Mouse (Mus musculus) brown adipose tissue, adult 24 weeks (tissue): Measurements from ENCODE around the gene Gclm. TPM values are rescaled to one million over a fixed set of nuclear protein-coding genes. Genes with fewer than 3 reads are reported as not detected.
A peak's percentile ranks its signal among the peaks of the same experiment; 100 is the strongest.

Experiments
- H3K27ac ChIP-seq: fragments of 200-500 bp; replicated peaks from 2 replicates; pipeline ENCODE4 v1.5.1; 2012; ENCODE audit warnings: low read depth, mild to moderate bottlenecking, low read length
- H3K4me1 ChIP-seq: fragments of 200-500 bp; 2 replicates; pipeline ENCODE4 v1.6.1; 2012; ENCODE audit warnings: low read length, mixed read lengths; ENCODE audit not compliant: control insufficient read depth, insufficient read depth, insufficient read length
- H3K4me3 ChIP-seq: fragments of 200-500 bp; 2 replicates; pipeline ENCODE4 v1.5.1; 2012; ENCODE audit warnings: low read depth, mild to moderate bottlenecking, low read length, moderate library complexity; ENCODE audit not compliant: insufficient read depth
- polyA plus RNA-seq: library from polyadenylated mRNA; stranded (reverse); fragments of >200 nt; gene quantifications from 2 replicates; pipeline ENCODE4 v1.2.4, GENCODE M21; 2012; ENCODE audit not compliant: missing spikeins, insufficient read depth, insufficient read length

The Gclm gene
- polyA plus RNA-seq = 56.5 and 64.3 TPM in 2 replicates

DNA sequence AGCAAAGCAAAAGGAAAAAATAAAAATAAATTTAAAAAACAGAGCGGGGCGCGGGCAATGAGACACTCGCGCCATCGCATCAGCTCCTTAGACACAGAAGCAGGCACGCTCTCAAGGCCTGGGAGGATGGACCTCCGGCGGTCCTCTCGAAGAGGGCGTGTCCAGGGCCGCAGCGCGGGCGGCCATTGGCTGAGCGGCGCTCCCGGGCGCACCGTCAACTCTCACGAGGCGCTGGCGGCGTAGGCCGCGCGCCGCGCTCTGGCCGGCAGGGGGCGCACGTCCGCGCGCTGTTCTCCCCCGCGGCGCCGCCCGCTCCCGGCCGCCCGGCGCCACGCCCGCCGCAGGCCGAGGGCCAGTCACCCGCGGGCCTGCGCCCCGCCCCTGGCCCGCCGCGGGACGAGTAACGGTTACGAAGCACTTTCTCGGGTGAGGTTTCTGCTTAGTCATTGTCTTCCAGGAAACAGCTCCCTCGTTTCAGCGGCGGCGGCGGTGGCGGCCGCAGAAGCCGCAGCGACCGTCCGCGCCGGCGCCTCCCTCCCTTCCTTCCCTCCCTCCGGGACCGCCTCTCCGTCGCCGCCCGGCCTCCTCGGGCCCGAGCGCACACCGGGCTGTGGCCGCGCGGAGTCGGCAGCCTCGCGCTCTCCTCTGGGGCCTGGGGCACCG lies at the start of gene Gclm:
Gene Gclm (plus strand): TSS at position 343 of the 663 bp plus-strand sequence.
- H3K4me3 ChIP-seq = peak within 1 kb of the TSS; percentile 93
- H3K27ac ChIP-seq = peak within 1 kb of the TSS; percentile 4; the same call in 1 of the 2 replicates
- peaks cover 9% of the 10 kb centered on the region; the same call in 1 of the 2 replicates for H3K4me1 ChIP-seq

DNA sequence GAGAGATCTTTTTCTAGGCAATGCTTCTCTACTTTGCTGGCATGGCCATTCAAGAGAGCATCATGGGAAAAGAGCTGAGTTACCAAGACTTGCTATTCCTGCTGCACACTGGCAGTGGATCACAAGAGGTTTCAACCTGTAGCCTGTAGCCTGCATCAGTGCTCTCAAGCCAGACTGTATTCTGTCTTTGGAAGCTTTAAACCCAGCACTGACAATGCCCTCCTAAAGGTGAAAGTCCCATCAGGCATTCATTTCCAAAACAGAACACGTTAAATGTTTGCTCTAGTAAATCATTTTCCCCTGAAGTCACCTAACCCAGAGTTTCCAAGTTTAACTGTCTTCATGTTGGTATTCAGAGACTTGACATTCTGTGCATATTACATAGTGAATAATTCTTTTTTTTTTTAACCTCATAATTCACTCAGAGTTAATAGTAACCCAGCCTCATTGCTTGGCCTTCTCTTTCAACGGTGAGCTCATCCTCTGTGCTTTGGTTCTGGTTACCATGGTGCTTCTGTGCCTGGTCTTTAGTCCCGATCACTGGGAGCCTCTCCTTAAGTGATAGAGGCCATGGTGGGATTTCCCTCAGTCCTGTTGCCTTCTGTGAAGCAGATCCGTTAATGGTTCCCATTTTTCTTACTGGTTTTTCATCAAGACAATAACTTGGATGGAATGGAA lies 48.6 kb upstream of the Gclm start:
- H3K4me3 ChIP-seq = no peak overlapping the region
- H3K4me1 ChIP-seq = no peaks in the 10 kb centered on the region
- no peak overlapping the region for H3K27ac ChIP-seq

DNA sequence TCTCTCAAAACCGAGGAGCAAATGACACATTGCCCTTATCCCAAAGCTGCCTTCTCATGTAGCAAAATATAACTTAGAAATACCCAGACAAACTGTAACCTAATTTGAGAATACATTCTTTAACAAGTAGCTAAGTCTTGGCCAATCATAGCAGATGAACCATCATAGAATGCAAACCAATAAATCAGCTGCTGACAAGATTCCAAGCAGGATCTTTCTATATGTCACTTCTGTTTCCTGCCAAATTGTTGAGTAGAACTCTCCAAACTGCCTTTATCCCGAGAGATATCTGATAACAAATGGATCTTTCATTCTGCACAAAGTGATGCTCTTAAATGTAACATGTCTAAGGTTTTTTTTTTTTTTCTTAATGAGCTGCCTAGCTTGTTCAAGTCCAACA lies 46.8 kb upstream of the Gclm start:
- Histone ChIP-seq H3K27ac (no peak overlapping the region), H3K4me3 (no peak overlapping the region)

DNA sequence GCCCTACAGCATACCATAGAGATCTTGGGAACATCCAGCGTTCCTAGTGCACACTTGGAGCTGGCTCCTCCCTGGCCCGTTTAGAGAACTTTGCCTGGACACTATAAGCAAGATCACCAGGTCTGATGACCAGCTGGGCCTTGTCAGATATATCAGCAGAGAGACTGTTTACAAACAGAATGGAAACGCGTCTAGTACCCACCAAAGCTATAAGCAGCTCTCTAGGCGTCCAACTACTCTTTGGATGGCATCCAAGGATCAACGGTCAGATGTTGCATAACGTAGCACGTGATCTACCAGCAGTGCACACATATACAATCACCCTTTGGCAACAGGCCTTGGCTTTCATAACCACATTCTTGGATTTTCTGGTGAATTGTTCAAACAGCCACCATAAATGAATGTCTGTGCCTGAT lies 46.4 kb upstream of the Gclm start:
- no peaks in the 10 kb centered on the region for H3K4me1 ChIP-seq
- H3K4me3 ChIP-seq = no peak overlapping the region
- no peak overlapping the region for H3K27ac ChIP-seq

More for the DNA sequence above, 46.8 kb upstream of the Gclm start:
- no peaks in the 10 kb centered on the region for H3K4me1 ChIP-seq

DNA sequence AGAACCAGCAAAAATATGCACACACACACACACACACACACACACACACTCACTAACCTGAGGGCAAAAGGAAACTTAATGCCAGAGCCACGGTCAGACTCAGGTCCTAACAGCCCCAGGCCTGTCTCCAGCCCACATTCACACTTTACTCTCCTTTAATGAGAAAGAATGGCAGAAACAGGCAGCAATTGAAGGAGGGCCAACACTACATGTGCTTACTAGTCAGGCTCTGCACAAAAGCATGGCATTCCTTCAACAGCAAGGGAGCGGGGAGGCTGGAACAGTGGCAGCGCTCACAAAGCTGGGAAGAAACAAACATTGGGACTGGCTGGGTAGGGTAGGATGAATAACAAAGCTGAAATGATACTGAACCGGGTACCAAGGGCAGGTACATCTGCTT lies 45.8 kb upstream of the Gclm start:
- Histone ChIP-seq H3K4me1 (no peaks in the 10 kb centered on the region), H3K27ac (no peak overlapping the region), H3K4me3 (no peak overlapping the region)

DNA sequence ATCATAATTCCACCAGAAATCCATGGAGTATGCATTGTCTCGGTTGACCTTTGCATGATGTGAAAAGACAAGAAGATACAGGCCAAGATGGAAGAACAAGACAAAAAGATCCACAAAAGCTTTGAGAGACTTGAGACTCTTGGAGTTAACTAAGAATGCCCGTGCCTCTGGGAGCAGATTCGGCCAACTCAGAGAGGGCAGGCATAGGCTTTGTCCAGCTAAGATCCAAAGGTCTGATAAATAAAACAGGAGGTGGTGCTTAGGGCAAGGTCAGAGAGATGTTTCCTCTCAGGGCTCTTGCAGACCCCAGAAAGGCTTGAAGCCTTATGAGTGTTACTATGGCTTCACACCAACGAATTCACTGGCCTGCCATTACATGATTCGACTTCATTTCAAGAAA lies 45.3 kb upstream of the Gclm start:
- no peak overlapping the region for H3K27ac ChIP-seq
- H3K4me3 ChIP-seq = no peak overlapping the region
- H3K4me1 ChIP-seq = no peaks in the 10 kb centered on the region

DNA sequence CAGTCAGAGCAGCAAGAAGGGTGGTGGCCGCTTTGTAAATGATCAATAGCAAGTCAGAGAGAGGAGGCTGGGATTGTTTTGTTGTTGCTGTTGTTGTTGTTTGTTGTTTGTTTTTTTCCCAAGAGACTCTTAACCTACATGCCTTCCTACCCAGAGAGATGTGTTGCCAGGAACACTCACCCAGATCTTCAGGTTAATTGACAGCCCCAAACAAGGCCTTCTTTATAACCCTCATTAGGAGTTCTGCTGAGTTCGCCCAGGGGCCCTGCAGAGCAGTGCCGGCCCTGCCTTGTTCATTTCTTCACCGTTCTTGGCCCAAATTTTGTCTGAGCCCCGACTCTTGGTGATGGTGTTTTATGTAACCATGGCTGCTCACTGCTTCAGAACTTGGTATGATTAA lies 44.9 kb upstream of the Gclm start:
- H3K4me3 ChIP-seq = no peak overlapping the region

DNA sequence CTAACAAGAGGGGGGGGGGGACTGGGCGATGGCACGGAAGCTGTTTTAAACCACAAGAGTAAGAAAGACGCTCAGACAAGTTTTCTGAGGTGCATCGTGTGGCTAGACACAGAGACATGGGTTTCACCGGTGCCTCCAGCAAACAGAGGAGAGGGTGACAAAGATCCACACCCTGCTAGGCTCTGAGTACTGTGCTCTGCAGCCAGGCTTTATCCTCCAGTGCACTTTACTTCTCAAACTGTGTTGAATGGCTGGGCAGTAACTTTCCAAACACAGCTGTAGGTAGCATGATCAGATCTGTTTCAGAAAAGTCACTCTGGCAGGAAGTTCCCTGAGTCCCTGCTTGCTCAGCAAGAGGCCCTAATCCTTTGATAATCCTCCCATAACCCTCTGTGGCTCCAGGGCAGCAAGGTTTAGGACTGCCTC lies 43.0 kb upstream of the Gclm start:
- Histone ChIP-seq H3K4me1 (no peaks in the 10 kb centered on the region), H3K27ac (no peak overlapping the region), H3K4me3 (no peak overlapping the region)

More for the DNA sequence above, 44.9 kb upstream of the Gclm start:
- no peak overlapping the region for H3K27ac ChIP-seq
- no peaks in the 10 kb centered on the region for H3K4me1 ChIP-seq

DNA sequence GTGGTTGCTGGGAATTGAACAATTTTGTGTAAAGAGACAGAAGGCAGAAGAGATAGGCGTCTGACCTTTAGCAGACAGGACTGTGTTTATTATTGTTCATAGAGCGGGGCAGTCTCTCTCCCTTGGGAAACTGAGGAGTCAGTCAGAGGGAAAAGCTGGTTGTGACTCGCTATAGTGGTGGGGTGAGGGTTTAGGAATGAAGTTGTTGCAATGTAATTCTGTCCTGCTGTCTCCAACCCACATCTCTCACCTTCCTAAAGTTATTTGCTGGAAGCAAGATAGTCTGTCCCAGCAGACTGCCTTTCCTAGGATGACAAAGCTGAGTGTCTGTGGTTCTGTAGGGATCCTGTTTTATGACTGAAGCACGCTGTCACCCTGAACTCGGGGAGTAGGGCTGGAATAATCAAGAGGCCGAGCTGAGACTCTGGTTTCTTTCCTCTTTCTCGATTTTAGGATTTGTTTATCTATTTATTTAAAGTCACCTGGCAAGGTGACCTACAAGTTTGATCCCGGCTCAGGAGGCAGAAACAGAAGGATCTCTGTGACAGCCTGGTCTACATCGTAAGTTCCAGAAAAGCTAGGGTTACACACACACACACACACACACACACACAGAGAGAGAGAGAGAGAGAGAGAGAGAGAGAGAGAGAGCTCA lies 41.6 kb upstream of the Gclm start:
- H3K27ac ChIP-seq = no peak overlapping the region
- no peak overlapping the region for H3K4me3 ChIP-seq
- H3K4me1 ChIP-seq = no peaks in the 10 kb centered on the region; the same call in 1 of the 2 replicates

DNA sequence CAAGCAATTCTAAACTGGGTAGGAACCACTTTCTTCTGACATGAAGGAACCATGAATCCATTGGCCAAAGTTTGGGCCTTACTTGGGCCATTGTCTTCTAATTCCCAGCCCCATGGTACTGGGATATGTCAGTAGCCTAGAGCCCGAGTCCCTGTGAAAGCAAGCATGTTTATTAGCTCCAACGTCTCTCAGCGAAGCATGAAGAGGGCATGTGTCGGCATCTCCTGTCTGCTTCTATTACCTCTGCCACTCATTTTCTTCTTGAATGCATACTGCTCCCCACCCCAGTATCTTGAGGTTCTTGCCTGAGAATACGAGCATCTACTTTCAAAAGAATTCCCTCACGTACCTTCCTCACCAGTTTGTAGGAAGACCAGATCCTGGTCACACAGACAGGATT lies 39.6 kb upstream of the Gclm start:
- H3K4me3 ChIP-seq = no peak overlapping the region
- no peaks in the 10 kb centered on the region; the same call in 1 of the 2 replicates for H3K4me1 ChIP-seq
- H3K27ac ChIP-seq = no peak overlapping the region

DNA sequence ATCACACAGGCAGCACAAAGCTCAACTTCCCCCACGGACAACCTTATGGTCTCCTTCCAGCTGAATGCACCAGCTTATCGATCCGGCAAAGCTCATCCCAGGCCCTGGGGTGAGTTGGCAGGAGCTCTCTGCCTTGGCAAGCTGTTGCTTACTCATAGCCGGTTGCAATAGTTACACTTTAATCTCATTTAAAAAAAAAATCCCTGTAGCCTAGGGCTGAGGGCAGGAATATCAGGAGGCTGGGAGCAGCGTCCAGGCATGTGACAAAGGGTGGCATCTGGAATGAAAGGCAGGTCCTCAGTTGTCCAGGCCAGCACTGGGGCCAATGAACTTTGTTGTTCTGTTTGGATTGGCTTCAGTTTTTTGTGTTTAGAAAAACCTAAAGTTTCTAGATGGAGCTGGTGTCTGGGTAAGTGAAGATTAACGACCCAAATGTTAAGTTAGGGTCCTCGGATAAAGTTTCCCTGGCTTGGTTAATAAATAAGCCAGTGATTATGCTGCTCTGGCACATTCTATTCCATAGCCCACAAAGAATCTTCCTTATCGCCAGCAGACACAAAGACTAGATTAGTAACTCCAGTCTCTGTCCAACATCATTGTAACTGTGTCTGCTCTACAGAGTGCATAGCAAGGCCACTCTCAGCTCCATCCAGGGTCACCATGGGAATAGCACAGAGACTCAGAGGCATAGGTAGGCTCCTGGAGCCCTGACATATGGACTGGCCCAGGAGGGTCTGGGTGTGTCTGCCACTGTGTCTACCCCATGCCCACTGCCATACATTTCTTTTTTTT lies 38.9 kb upstream of the Gclm start:
- Histone ChIP-seq H3K4me1 (no peaks in the 10 kb centered on the region; the same call in 1 of the 2 replicates), H3K27ac (no peak overlapping the region), H3K4me3 (no peak overlapping the region)

DNA sequence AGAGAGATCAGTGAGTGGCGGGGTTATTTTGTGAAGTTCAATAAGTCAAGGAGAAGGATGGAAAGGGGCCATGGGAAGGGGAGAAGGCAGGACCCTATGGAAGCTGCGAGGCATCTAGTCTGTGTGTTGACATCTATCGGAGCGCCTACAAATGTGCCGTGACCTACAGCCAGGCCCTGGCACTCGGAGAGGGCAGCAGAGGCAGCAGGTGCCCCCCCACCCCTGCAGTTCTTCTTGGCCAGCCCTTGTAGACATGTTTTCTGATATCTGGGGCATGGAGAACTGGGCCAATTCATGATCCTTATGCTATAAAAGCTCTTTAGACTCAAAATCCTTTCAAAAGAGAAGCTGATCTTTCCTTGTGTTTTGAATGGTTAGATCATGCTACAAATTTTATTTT lies 37.6 kb upstream of the Gclm start:
- Histone ChIP-seq H3K4me1 (no peaks in the 10 kb centered on the region; the same call in 1 of the 2 replicates), H3K4me3 (no peak overlapping the region), H3K27ac (no peak overlapping the region)

DNA sequence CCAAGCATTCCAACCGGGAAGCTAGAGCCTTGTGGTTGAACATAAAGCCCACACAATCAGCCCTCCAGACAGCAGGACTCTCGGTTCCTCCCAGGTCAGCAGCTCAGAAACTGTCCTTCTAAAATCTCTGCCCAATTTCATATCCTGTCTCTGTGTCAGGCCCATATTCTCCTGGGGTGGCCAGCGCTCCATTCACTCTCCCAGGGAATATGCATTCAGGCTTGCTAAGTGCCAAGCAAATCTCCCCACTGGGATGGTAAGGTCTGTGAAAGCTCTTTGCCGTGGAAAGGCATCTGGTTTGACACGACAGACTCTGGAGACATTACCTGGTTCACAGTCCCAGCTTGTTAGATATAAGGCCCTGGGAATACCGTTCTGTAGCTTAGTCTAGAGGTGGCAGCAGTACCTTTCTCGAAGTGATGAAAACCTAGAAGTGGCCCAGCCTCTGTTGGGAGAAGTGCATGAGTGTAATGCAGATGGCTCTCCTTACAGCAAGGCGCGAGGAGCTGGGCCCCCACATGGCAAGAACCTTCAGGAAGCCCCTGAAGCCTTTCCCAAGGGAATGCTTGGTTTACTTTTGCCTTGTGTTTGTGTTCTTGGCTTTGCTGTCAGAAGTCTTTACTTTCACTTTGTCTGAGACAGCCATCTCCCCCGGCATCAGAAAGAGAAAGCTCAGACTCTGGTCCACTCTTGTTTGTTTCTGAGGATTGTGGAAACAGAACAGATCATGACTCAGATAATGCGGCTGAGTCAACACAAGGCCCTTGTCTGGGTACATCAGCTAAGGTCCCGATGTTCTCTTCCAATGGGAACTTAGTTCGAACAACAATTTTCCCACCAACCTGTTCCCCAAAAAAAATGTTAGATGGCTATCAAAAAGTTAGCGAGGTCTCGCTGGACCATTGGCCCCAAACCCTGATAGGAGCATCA lies 36.8 kb upstream of the Gclm start:
- Histone ChIP-seq H3K4me1 (no peaks in the 10 kb centered on the region; the same call in 1 of the 2 replicates), H3K4me3 (no peak overlapping the region), H3K27ac (no peak overlapping the region)

DNA sequence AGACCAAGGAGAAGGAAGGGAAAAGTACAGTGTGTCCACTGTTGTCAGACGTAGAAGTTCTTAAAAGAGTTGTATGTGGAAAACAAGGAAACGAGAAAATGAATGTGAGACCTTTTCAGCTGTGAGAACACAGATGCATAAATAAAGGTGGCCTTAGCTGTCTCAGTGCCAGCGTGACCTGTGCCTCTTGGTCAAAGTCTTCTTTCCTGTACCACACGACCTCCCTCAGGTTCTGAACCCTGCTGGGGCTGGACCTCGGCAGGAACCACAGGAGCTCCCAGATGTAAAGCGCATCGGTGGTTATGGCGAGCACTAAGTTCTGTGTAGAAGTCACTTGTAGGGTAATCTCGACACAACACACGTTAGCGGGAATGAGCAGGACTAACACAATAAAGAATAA lies 35.8 kb upstream of the Gclm start:
- H3K4me1 ChIP-seq = no peaks in the 10 kb centered on the region; the same call in 1 of the 2 replicates

More for the DNA sequence above, 35.8 kb upstream of the Gclm start:
- no peak overlapping the region for H3K4me3 ChIP-seq
- H3K27ac ChIP-seq = no peak overlapping the region
